Mouse (Mus musculus) cerebral cortex, adult 2 months (tissue): ENCODE data around the gene 4930402K13Rik.

Experiments
- WGBS: fragments of 180-500 bp; shearing (Covaris S2); methylation state at CpG from one replicate; pipeline ENCODE4 v1.1.7; 2018; 5-methylcytosine and 5-hydroxymethylcytosine counted together

The 4930402K13Rik gene

DNA sequence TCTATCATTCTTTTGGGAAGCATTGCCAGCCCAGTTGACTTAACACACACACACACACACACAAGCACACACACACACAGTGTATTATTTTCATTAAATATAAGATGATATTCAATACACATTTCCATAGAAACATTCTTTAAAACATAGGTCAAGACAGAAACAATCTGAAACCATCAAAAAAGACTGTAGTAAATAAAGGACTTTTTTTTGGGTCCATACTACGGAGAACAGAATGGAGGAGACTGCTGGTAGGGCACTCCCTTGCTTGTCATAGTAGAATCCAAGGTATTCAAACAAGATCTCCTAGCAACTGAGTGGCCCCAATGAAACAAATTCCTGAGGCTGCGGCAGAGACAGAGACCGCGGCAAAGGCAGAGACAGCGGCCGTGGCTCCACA is at the start of gene 4930402K13Rik:
Gene 4930402K13Rik, plus strand, starts transcription at position 301 of the 400 bp plus-strand sequence.
- 88% methylated on average over 6 of the region's 6 CpGs for WGBS

GRCm38 (mm10) chrX:9060952-9061351 is 43.4 kb upstream of the 4930402K13Rik start:
- WGBS, result 20% methylated on average over 9 of the region's 9 CpGs

- 89% methylated on average over 4 of the region's 4 CpGs for WGBS
These were observed 42.3 kb upstream of the 4930402K13Rik start for GRCm38 (mm10) chrX:9062101-9062500.

DNA sequence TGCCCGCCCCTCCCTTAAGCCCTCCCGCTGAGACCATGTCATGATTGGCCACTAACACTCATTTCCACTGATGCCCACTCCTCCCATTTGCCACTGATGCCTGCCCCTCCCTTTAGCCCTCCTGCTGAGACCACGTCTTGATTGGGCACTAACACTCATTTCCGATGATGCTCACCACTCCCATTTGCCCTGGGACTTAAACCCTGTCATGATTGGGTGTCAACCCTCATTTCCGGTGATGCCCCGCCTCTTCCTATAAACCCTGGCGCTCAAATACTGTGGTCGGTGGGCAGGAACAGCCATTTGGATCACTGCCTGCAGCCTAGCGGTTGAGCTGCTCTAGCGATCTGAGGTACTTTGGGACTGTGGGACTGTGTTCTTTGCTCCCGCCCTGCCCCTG is 41.6 kb upstream of the 4930402K13Rik start, which contains the start of gene Fthl17f:
Gene Fthl17f, plus strand, starts transcription at position 301 of the 400 bp plus-strand sequence.
- 93% methylated on average over 11 of the region's 11 CpGs for WGBS

DNA sequence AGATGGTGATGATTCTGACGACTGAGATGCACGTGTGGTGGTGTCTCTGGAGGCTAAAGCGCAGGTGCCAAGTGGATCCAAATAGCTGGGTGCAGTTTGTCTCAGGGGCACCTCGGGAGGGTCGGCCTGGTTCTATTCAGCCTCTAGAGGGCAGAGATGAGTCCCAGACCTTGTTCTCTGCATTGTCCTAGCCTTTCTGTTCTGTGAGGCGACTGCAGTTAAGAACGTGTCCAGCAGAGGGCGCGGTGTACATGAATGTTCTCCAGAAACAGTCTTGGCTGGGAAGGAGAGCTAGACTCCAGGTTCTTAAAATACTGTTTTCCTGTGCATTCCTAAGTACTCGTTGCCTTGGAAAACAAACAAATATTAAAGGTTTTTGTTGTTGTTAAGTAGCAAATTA is 26.7 kb upstream of the 4930402K13Rik start:
- WGBS, result 5% methylated on average over 8 of the region's 10 CpGs

- 65% methylated on average over 2 of the region's 2 CpGs for WGBS
These were observed 6.0 kb downstream of the 4930402K13Rik start for GRCm38 (mm10) chrX:9110381-9110780.

- WGBS, result 89% methylated on average over 4 of the region's 4 CpGs
These were observed 20.6 kb downstream of the 4930402K13Rik start for GRCm38 (mm10) chrX:9124928-9125327.

- WGBS, result 26% methylated on average over 7 of the region's 7 CpGs
These were observed 24.0 kb downstream of the 4930402K13Rik start for GRCm38 (mm10) chrX:9128317-9128831.

DNA sequence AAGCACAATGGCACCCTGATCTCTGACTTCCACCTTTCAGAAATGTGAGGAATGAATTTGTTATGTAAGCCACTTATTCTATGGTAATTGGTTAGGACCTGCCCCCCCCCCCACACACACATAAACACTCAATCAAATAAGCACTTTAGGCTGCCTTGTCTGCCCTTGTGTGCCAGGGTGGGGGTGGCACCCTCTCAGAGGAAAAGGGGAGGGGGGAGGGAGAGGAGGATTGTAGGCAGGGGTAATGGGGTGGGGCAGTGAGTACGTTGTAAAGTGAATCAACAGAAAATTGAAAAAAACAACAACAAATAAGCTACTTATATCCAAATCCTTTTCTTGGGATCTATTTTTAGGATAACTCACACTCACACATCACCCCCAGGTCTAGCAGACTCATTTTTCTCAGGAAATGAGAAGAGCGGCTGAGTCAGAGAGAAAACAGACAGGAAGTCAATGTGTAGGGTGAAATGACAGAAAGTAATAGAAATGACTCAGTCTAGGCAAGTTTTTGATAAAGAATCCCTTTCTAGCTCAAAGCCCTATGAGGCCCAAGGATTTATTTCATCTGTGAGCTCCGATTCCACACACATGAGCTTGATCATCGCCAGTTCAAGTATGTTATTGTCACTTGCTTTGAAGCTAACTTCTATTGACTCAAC is 35.1 kb downstream of the 4930402K13Rik start:
- WGBS, result 59% methylated on average over 4 of the region's 4 CpGs

DNA sequence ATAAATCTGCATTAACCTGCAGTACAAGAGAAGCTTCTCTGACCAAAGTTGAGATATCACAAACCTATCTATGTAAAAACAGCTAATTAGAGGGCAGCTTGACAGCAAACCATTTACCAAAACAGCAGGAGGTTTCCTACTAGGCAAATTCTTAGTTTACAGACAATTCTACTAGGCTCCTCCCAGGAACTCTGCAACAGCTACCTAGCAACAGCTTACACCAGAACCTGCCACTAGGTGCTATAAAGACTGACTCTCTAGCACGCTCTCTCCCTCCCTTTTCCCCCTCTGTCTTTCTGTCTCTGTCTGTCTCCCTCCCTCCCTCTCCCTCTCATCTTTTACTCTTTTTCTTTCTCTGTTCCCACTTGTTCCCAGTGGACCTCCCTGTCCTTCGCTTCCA is 38.3 kb downstream of the 4930402K13Rik start:
- WGBS, result 73% methylated on average over 2 of the region's 2 CpGs
